Mouse (Mus musculus): Measurements from ENCODE around the gene Supt3. TPM values are rescaled to one million over a fixed set of nuclear protein-coding genes. Genes with fewer than 3 reads are reported as not detected.
A peak's percentile ranks its signal among the peaks of the same experiment; 100 is the strongest.

Supt3 gene
- polyA plus RNA-seq, 1 experiment from 2014 or later = 7.8 TPM

GRCm38 (mm10) chr17:44743780-44744179 is 33.2 kb upstream of the Supt3 start:
- ATAC-seq (ENCODE audit: low read depth) (no peak), DNase-seq (no peak)
- Histone ChIP-seq H3K4me1 (replicated peaks) (no peaks in the 10 kb centered on the region), H3K36me3 (no peaks in the 10 kb centered on the region), H3K27ac (no peak overlapping the region), H3K4me3 (replicated peaks) (no peak overlapping the region), H3K4me2 (no peak overlapping the region), H3K27me3 (peaks cover 23% of the 10 kb centered on the region), H3K9ac (no peak overlapping the region), H3K9me3 (replicated peaks) (no peaks in the 10 kb centered on the region)
- 33% methylated on average over 3 of the region's 3 CpGs for WGBS (ENCODE audit: insufficient replicate concordance)

DNA sequence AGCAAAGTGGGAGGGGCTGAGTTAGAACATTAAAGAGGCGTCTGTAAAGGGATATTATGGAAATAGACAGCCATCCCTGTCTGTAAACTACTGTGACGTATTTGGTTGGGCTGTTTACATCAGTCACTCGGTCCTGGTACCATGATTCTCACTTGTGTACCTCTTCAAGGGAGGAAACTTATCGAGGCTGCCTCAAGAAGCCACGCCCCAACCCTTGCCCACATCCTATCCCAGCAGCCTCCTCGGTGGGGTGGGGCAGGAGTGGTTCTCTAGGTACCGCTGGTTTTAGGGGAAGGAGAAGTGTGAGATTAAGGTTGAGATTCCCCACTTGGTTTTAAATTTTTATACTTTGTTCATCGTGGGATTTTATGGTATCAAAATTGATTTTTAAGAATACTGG is 31.6 kb upstream of the Supt3 start:
- no peak overlapping the region for H3K27ac ChIP-seq
- no peak for DNase-seq
- H3K4me1 ChIP-seq (replicated peaks) = no peaks in the 10 kb centered on the region
- no peak overlapping the region for H3K9ac ChIP-seq
- no peak overlapping the region for H3K4me2 ChIP-seq
- 50% methylated on average over 8 of the region's 8 CpGs for WGBS (ENCODE audit: insufficient replicate concordance)
- no peak for ATAC-seq (ENCODE audit: low read depth)
- no peaks in the 10 kb centered on the region for H3K36me3 ChIP-seq
- no peaks in the 10 kb centered on the region for H3K9me3 ChIP-seq (replicated peaks)
- H3K27me3 ChIP-seq = peaks cover 7% of the 10 kb centered on the region
- no peak overlapping the region for H3K4me3 ChIP-seq (replicated peaks)

- no peak for ATAC-seq (ENCODE audit: low read depth)
- 71% methylated on average over 11 of the region's 11 CpGs for WGBS (ENCODE audit: insufficient replicate concordance)
- Histone ChIP-seq H3K27me3 (no peaks in the 10 kb centered on the region), H3K27ac (no peak overlapping the region), H3K36me3 (no peaks in the 10 kb centered on the region), H3K9ac (no peak overlapping the region), H3K9me3 (replicated peaks) (no peaks in the 10 kb centered on the region), H3K4me1 (replicated peaks) (no peaks in the 10 kb centered on the region), H3K4me3 (replicated peaks) (no peak overlapping the region), H3K4me2 (no peak overlapping the region)
- DNase-seq = no peak
Observed at GRCm38 (mm10) chr17:44766318-44766717, 10.6 kb upstream of the Supt3 start.

- H3K27ac ChIP-seq = no peak overlapping the region
- DNase-seq (no peak), ATAC-seq (ENCODE audit: low read depth) (no peak)
- H3K36me3 ChIP-seq = no peaks in the 10 kb centered on the region
- H3K9me3 ChIP-seq (replicated peaks) = no peaks in the 10 kb centered on the region
- WGBS (ENCODE audit: insufficient replicate concordance) = 54% methylated on average over 2 of the region's 2 CpGs
- H3K27me3 ChIP-seq = no peaks in the 10 kb centered on the region
- H3K9ac ChIP-seq = no peak overlapping the region
- no peak overlapping the region for H3K4me2 ChIP-seq
- no peak overlapping the region for H3K4me3 ChIP-seq (replicated peaks)
- H3K4me1 ChIP-seq (replicated peaks) = no peaks in the 10 kb centered on the region
Observed at GRCm38 (mm10) chr17:44766975-44767374, 10.0 kb upstream of the Supt3 start.

DNA sequence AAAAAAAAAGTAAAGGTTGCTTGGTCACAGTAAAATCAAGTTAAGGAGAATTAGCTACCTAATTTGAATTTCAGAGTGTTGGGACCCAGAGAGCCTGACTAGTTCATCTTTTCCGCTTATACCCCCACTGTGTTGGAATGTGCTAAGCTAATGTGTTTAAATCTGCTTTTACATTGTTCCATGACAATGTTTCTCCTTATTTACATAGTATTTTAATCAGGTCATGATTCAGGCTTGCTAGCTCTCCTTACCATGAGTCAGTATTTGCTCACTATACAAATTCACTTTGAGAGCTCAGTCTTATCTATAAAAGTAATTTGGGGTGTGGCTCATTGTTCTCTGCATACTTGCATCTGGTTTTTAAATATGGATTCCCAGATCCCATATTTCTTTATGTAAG is 9.6 kb upstream of the Supt3 start:
- H3K4me1 ChIP-seq (replicated peaks) = no peaks in the 10 kb centered on the region
- no peak overlapping the region for H3K4me3 ChIP-seq (replicated peaks)
- DNase-seq (no peak), ATAC-seq (ENCODE audit: low read depth) (no peak)
- H3K27ac ChIP-seq = no peak overlapping the region
- H3K9me3 ChIP-seq (replicated peaks) = no peaks in the 10 kb centered on the region
- H3K27me3 ChIP-seq = no peaks in the 10 kb centered on the region
- H3K9ac ChIP-seq = no peak overlapping the region
- 74% methylated on average over 1 of the region's 1 CpGs for WGBS (ENCODE audit: insufficient replicate concordance)
- no peak overlapping the region for H3K4me2 ChIP-seq
- H3K36me3 ChIP-seq = no peaks in the 10 kb centered on the region

- 54% methylated on average over 5 of the region's 5 CpGs for WGBS (ENCODE audit: insufficient replicate concordance)
- ATAC-seq (ENCODE audit: low read depth) = no peak
- Histone ChIP-seq H3K9me3 (replicated peaks) (no peaks in the 10 kb centered on the region), H3K36me3 (no peaks in the 10 kb centered on the region), H3K27ac (no peak overlapping the region), H3K4me3 (replicated peaks) (no peak overlapping the region), H3K4me1 (replicated peaks) (no peaks in the 10 kb centered on the region), H3K27me3 (no peaks in the 10 kb centered on the region), H3K9ac (no peak overlapping the region), H3K4me2 (no peak overlapping the region)
- no peak for DNase-seq
Observed at GRCm38 (mm10) chr17:44768522-44768921, 8.4 kb upstream of the Supt3 start.

DNA sequence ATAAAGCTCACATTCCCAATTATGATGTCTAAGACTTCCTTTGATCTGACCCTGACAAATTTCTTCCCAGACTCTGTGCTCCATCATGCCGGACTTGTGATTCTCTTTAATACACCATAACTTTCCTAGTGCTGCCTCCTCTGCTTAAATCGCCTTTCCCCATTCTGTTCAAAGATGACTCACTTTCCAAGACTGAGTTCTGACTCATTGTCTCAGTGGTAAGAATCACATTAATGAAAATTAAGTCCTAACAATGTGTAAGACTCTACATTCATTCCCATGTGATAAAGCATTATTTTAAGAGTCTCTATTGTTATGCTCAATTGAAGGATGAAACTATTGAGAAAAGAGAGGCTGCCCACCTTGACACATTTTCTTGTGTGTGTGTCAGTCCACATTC is 6.1 kb upstream of the Supt3 start:
- Histone ChIP-seq H3K9ac (no peak overlapping the region), H3K36me3 (no peaks in the 10 kb centered on the region), H3K4me1 (replicated peaks) (no peaks in the 10 kb centered on the region), H3K4me3 (replicated peaks) (no peak overlapping the region), H3K4me2 (no peak overlapping the region), H3K27me3 (no peaks in the 10 kb centered on the region), H3K27ac (no peak overlapping the region), H3K9me3 (replicated peaks) (no peaks in the 10 kb centered on the region)
- DNase-seq = no peak
- WGBS (ENCODE audit: insufficient replicate concordance) = 63% methylated on average over 2 of the region's 2 CpGs
- ATAC-seq (ENCODE audit: low read depth) = no peak

DNA sequence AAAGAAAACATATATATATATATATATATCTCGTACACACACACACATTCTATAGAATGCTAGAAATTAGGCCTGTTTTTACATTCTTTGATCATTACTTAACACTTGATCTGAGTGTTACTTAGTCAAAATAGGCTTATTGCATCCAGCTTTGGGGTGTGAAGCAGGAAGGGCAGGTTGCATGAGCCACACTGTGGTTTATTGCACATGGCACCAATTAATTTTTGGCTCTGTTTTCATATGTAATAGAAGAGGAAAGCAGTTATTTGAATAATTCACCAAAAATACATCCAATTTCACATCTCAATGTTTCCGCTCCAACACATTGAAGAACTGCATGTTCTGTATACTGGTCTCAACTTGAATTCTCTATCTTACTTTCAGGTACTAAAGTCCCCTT is 4.4 kb upstream of the Supt3 start:
- H3K4me1 ChIP-seq (replicated peaks) = peaks cover 4% of the 10 kb centered on the region
- no peak overlapping the region for H3K27ac ChIP-seq
- WGBS (ENCODE audit: insufficient replicate concordance) = 66% methylated on average over 2 of the region's 2 CpGs
- H3K27me3 ChIP-seq = no peaks in the 10 kb centered on the region
- H3K36me3 ChIP-seq = no peaks in the 10 kb centered on the region
- H3K4me2 ChIP-seq = no peak overlapping the region
- H3K9me3 ChIP-seq (replicated peaks) = 0 out of 2 replicates have a peak, but pooled peaks cover 2% of the 10 kb centered on the region
- DNase-seq (no peak), ATAC-seq (ENCODE audit: low read depth) (no peak)
- no peak overlapping the region for H3K4me3 ChIP-seq (replicated peaks)
- H3K9ac ChIP-seq = no peak overlapping the region

DNA sequence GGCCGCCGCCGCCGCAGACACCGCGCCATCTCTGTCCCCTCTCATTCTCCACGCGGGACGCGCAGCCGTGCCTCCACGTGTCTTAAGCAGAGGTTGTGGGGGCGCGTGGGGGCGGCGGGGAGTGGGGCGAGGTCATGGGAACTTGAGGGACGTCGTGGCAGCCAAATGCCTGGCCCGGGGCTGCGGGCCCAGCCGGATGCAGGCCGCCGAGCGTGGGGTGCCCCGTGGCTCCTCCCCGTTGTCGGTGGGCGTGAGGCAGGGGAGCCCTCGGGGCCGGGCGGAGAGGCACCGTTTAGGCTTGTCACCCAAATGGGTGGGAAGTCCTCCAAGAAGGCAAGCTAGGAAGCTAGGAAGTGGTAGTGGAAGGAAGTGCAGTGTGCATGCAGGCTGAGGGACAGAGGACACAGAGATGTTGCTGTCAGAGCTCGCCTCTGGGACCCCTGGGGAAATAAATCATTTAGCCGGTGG is 419 bp downstream of the Supt3 start:
- Histone ChIP-seq H3K4me2 (peak overlapping the region; percentile 90), H3K9ac (peak overlapping the region; percentile 93), H3K27ac (peak overlapping the region; percentile 87), H3K36me3 (no peaks in the 10 kb centered on the region), H3K9me3 (replicated peaks) (0 out of 2 replicates have a peak, but pooled peaks cover 2% of the 10 kb centered on the region), H3K4me1 (replicated peaks) (peaks cover 11% of the 10 kb centered on the region), H3K27me3 (no peaks in the 10 kb centered on the region), H3K4me3 (replicated peaks) (peak overlapping the region; percentile 75)
- ATAC-seq (ENCODE audit: low read depth) (peak; percentile 70), DNase-seq (peak; percentile 56)
- WGBS (ENCODE audit: insufficient replicate concordance) = under 1% methylated on average over 34 of the region's 35 CpGs

DNA sequence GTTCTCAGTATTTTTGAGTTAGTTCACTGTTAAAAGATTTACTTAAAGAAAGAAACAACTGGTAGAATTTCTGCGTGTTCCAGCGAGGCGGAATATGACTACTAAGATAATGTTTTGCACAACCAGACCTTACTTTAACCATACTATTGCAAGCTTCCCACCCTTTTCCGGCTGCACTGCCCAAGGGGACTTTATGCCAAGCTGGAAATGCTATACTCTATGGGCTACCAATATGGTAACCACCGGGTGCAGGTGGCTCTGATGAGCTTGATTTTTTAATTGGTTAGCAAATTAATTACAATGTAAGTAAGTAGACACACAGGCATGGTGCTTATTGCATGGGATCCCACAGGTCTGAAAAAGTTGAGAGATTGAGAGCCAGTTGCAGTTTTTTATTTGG is 1.2 kb downstream of the Supt3 start:
- Histone ChIP-seq H3K36me3 (no peaks in the 10 kb centered on the region), H3K4me1 (replicated peaks) (peaks cover 11% of the 10 kb centered on the region), H3K9ac (peak overlapping the region; percentile 93), H3K4me3 (replicated peaks) (peak overlapping the region; percentile 75), H3K9me3 (replicated peaks) (0 out of 2 replicates have a peak, but pooled peaks cover 2% of the 10 kb centered on the region), H3K27me3 (no peaks in the 10 kb centered on the region), H3K4me2 (peak overlapping the region; percentile 90), H3K27ac (no peak overlapping the region)
- ATAC-seq (ENCODE audit: low read depth) (no peak), DNase-seq (no peak)
- 67% methylated on average over 5 of the region's 5 CpGs for WGBS (ENCODE audit: insufficient replicate concordance)

DNA sequence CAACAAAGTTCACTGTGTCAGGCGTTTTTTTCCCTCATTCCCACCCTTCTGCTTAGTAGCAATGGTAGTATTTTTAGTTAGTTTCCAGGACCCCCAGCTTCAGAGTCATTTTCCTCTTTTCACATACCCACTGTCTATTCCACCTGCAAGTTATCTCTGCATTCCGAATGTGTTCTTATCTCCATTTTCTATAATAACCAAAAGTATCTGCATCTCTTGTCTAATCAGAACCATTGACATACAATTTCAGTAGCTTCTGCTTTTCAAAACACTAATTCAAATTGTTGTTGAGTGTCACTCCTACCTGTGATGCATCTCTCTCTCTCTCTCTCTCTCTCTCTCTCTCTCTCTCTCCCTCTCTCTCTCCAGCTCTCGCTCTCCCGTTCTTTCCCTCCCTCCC is 3.4 kb downstream of the Supt3 start:
- no peaks in the 10 kb centered on the region for H3K36me3 ChIP-seq
- WGBS (ENCODE audit: insufficient replicate concordance) = 55% methylated on average over 4 of the region's 4 CpGs
- no peak overlapping the region for H3K4me3 ChIP-seq (replicated peaks)
- H3K27ac ChIP-seq = no peak overlapping the region
- no peak for DNase-seq
- H3K27me3 ChIP-seq = no peaks in the 10 kb centered on the region
- H3K9me3 ChIP-seq (replicated peaks) = 0 out of 2 replicates have a peak, but pooled peaks cover 2% of the 10 kb centered on the region
- H3K9ac ChIP-seq = no peak overlapping the region
- no peak overlapping the region for H3K4me2 ChIP-seq
- ATAC-seq (ENCODE audit: low read depth) = no peak
- H3K4me1 ChIP-seq (replicated peaks) = peaks cover 11% of the 10 kb centered on the region

DNA sequence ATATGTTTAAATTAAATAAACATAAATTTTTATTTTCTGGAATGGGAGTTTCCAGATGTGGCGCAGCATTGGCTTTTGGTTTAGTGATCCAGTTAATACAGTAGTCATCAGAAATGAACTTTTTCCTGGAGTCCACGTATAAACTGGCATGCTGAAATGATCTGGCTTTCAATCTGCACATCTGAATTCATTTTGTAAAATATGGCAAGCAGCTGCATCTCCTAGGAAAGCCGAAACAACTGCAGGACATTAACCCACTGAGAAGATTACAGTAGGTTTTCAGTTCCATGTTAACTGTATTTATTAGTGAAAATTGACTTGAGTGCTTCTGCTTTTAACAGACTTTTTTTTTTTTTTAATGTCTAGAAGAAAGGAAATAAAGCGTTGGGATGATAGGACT is 5.4 kb downstream of the Supt3 start:
- 73% methylated on average over 4 of the region's 4 CpGs for WGBS (ENCODE audit: insufficient replicate concordance)
- Histone ChIP-seq H3K36me3 (no peaks in the 10 kb centered on the region), H3K4me1 (replicated peaks) (peaks cover 7% of the 10 kb centered on the region), H3K27me3 (no peaks in the 10 kb centered on the region), H3K9me3 (replicated peaks) (no peaks in the 10 kb centered on the region), H3K4me3 (replicated peaks) (no peak overlapping the region), H3K4me2 (no peak overlapping the region), H3K9ac (no peak overlapping the region), H3K27ac (no peak overlapping the region)
- DNase-seq (no peak), ATAC-seq (ENCODE audit: low read depth) (no peak)

Data from liver, embryonic 13.5 days (tissue).